Mouse (Mus musculus) forebrain, embryonic 16.5 days (tissue): Measurements from ENCODE around the gene Ccdc167. TPM values are rescaled to one million over a fixed set of nuclear protein-coding genes. Genes with fewer than 3 reads are reported as not detected.

Experiments
- ATAC-seq: fragments of 200-750 bp; cut with Nextera tagmentation; 2 replicates; pipeline ENCODE4 v1.8.0; 2017; ENCODE audit warnings: mild to moderate bottlenecking, moderate library complexity
- H3K27ac ChIP-seq: fragments of 300-500 bp; sonication (generic); 2 replicates; pipeline ENCODE4 v1.5.1; 2014; ENCODE audit warnings: low read length, control low read depth
- H3K27me3 ChIP-seq: fragments of 300-500 bp; sonication (generic); replicated peaks from 2 replicates; pipeline ENCODE4 v1.6.1; 2014; ENCODE audit warnings: low read length; ENCODE audit not compliant: control insufficient read depth, insufficient read depth
- H3K36me3 ChIP-seq: fragments of 300-500 bp; sonication (generic); 2 replicates; pipeline ENCODE4 v1.6.1; 2014; ENCODE audit not compliant: control insufficient read depth, insufficient read depth
- H3K4me1 ChIP-seq: fragments of 300-500 bp; sonication (generic); replicated peaks from 2 replicates; pipeline ENCODE4 v1.6.1; 2014; ENCODE audit warnings: low read length; ENCODE audit not compliant: control insufficient read depth, insufficient read depth
- H3K4me2 ChIP-seq: fragments of 300-500 bp; sonication (generic); 2 replicates; pipeline ENCODE4 v1.6.1; 2014; ENCODE audit warnings: mild to moderate bottlenecking, low read length, control low read depth
- H3K4me3 ChIP-seq: fragments of 300-500 bp; sonication (generic); replicated peaks from 2 replicates; pipeline ENCODE4 v1.5.1; 2014; ENCODE audit warnings: mild to moderate bottlenecking, low read length, control low read depth
- H3K9ac ChIP-seq: fragments of 300-500 bp; sonication (generic); replicated peaks from 2 replicates; pipeline ENCODE4 v1.6.1; 2014; ENCODE audit warnings: low read depth, low read length, control low read depth
- H3K9me3 ChIP-seq: fragments of 300-500 bp; sonication (generic); 2 replicates; pipeline ENCODE4 v1.6.1; 2016; ENCODE audit warnings: low read length; ENCODE audit not compliant: control insufficient read depth
- whole genome bisulfite sequencing: fragments of 180-500 bp; shearing (Covaris S2); extraction: QIAGEN DNeasy Blood & Tissue Kit; methylation state at CpG from one replicate; pipeline ENCODE4 v1.1.7; 2014; 5-methylcytosine and 5-hydroxymethylcytosine counted together
- polyA plus RNA-seq: library from polyadenylated mRNA; unstranded; fragments of >200 nt; fragmentation: Nextera tagmentation; extraction: Ambion mirVana; gene quantifications from 2 replicates; pipeline ENCODE4 v1.2.1, GENCODE M21; 2015

Gene Ccdc167
- polyA plus RNA-seq, 1 experiment from 2014 or later = 11.6 TPM

DNA sequence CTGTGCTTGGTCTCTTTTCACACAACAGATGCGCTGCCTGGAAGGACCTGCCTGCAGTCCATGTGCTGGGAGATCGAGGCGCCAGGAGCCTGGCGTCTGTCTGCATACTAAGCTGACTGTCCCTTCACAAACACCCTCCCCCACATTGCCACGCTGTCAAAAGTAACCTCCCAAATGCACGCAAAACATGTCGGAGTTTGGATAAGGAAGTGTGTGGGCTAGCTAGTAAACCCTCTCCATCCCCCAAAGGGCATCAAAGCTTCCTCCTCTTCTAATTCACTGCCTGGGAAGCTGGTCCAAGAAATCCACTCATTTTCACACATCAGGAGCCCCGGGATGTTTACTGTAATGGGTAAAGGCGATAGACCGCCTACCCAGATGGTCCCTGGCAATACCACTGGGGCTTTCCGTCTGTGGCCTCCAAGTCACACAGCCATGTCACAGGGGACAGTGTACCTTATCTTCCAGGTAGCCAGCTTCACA is 6.2 kb downstream of the Ccdc167 start:
- Histone ChIP-seq H3K27me3 (no peaks in the 10 kb centered on the region), H3K9me3 (no peaks in the 10 kb centered on the region), H3K4me2 (no peak overlapping the region), H3K4me3 (no peak overlapping the region), H3K27ac (peak overlapping the region; percentile 89), H3K4me1 (peaks cover 70% of the 10 kb centered on the region), H3K9ac (no peak overlapping the region; the same call in 1 of the 2 replicates), H3K36me3 (no peaks in the 10 kb centered on the region)
- WGBS = 41% methylated on average over 11 of the region's 11 CpGs
- ATAC-seq = peak; percentile 57

GRCm38 (mm10) chr17:29708783-29709182 is 8.1 kb downstream of the Ccdc167 start:
- no peak overlapping the region for H3K4me2 ChIP-seq
- H3K27ac ChIP-seq = no peak overlapping the region
- no peak for ATAC-seq
- no peak overlapping the region for H3K9ac ChIP-seq
- no peaks in the 10 kb centered on the region for H3K27me3 ChIP-seq
- no peak overlapping the region for H3K4me3 ChIP-seq
- no peaks in the 10 kb centered on the region for H3K9me3 ChIP-seq
- peaks cover 76% of the 10 kb centered on the region for H3K4me1 ChIP-seq
- 82% methylated on average over 5 of the region's 5 CpGs for WGBS
- H3K36me3 ChIP-seq = no peaks in the 10 kb centered on the region

GRCm38 (mm10) chr17:29706981-29707545 is 9.8 kb downstream of the Ccdc167 start:
- Histone ChIP-seq H3K27ac (peak overlapping the region; percentile 16; the same call in 1 of the 2 replicates), H3K4me3 (no peak overlapping the region), H3K9ac (0 out of 2 replicates have a peak overlapping the region, but pooled peaks have one; percentile 14), H3K4me2 (no peak overlapping the region), H3K36me3 (no peaks in the 10 kb centered on the region), H3K4me1 (peaks cover 81% of the 10 kb centered on the region), H3K27me3 (no peaks in the 10 kb centered on the region), H3K9me3 (no peaks in the 10 kb centered on the region)
- WGBS = 9% methylated on average over 5 of the region's 5 CpGs
- peak; percentile 27; the same call in 1 of the 2 replicates for ATAC-seq

- Histone ChIP-seq H3K9me3 (no peaks in the 10 kb centered on the region), H3K4me2 (no peak overlapping the region), H3K27me3 (no peaks in the 10 kb centered on the region), H3K4me1 (peaks cover 70% of the 10 kb centered on the region), H3K9ac (no peak overlapping the region), H3K4me3 (no peak overlapping the region), H3K27ac (no peak overlapping the region), H3K36me3 (no peaks in the 10 kb centered on the region)
- 81% methylated on average over 5 of the region's 5 CpGs for WGBS
- ATAC-seq = no peak
Measured at GRCm38 (mm10) chr17:29705881-29706280, 11.0 kb downstream of the Ccdc167 start.

DNA sequence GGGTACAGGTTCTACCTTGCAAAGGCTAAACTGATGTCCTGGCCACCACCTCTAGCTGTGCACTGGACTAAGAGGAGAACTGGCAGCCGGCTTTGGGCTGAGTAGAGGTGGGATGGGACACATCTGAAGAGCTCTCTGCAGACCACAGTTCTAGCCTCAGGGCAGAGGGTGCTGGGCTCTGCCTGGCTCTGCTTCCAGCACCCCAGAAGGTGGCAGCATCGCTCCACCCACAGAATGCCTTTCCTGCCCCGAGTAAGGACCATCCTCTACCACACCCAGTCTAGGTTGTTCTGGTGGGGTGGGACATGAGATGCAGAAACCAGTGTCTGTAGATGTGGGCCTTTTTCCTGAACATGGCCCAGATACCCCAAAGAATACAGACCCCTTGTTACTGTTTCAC is 12.1 kb downstream of the Ccdc167 start:
- H3K27me3 ChIP-seq = no peaks in the 10 kb centered on the region
- H3K9me3 ChIP-seq = no peaks in the 10 kb centered on the region
- H3K27ac ChIP-seq = no peak overlapping the region
- H3K4me3 ChIP-seq = no peak overlapping the region
- H3K4me1 ChIP-seq = peaks cover 59% of the 10 kb centered on the region
- no peak overlapping the region for H3K9ac ChIP-seq
- H3K36me3 ChIP-seq = peaks cover 8% of the 10 kb centered on the region
- 21% methylated on average over 3 of the region's 3 CpGs for WGBS
- no peak overlapping the region for H3K4me2 ChIP-seq
- peak; percentile 62 for ATAC-seq

DNA sequence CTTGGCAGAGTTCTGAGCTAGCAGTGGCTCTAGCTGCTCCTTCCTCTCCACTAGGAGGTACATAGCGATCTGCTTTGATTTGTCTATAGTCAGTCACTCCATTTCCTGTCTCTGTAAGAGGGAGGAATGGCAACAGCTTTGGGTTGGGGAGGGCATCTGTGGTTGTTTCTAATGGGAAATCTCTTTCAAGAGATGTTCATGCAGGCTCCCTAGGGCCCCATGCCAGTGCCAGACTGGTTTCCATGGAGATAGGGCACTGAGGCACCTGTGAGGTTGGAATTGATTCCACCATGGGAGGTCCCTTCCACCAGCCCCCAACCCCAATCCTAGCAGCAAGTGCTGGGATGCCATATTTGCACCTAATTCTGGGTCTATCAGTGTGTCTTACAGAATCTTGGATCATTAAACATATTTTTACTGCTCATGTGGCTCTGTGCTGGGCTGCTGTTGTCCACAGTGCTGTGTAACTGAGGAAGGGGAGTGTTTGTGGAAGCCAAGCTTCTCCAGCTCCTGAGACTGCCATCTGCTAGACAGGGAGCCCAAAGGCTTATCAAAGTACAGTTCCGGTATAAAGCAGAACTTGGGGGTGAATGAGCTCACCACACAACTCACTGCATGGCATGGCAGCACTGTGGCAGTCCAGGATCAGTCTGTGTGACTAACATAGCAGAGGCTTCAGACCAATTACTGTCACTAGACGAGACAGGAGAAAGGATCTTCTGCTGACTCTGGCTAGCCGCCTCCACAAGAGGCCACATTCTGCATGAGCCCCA is 13.7 kb downstream of the Ccdc167 start:
- 58% methylated on average over 4 of the region's 4 CpGs for WGBS
- Histone ChIP-seq H3K9me3 (no peaks in the 10 kb centered on the region), H3K4me3 (no peak overlapping the region), H3K4me1 (peaks cover 42% of the 10 kb centered on the region), H3K9ac (no peak overlapping the region; the same call in 1 of the 2 replicates), H3K36me3 (peaks cover 12% of the 10 kb centered on the region), H3K27ac (peak overlapping the region; percentile 49), H3K27me3 (no peaks in the 10 kb centered on the region), H3K4me2 (no peak overlapping the region)
- ATAC-seq = peak; percentile 58

- Histone ChIP-seq H3K27me3 (no peaks in the 10 kb centered on the region), H3K4me2 (no peak overlapping the region), H3K36me3 (peaks cover 24% of the 10 kb centered on the region), H3K27ac (no peak overlapping the region), H3K4me3 (no peak overlapping the region), H3K9ac (no peak overlapping the region), H3K4me1 (peaks cover 22% of the 10 kb centered on the region), H3K9me3 (no peaks in the 10 kb centered on the region)
- ATAC-seq = no peak
- 97% methylated on average over 7 of the region's 7 CpGs for WGBS
Measured at GRCm38 (mm10) chr17:29700573-29700972, 16.3 kb downstream of the Ccdc167 start.

DNA sequence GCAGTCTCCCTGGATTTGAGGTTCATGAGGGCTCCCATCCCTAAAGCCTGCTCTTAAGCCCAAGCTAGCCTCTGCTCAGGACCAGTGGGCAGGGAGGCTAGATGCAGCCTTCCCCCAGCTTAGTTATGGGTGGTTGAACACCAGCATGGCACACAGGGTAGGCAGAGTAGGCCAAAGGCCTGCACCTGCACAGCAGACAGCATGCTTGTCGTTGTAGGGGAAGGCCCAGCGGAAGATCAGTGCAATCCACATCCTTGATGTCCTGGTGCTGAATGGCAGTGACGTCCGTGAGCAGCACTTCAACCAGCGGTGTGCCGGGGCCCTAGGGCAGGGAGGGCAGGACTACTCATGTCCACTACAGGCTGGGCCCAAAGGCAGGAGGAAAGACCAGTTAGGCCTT is 18.4 kb downstream of the Ccdc167 start:
- Histone ChIP-seq H3K9ac (no peak overlapping the region), H3K4me2 (no peak overlapping the region), H3K27me3 (no peaks in the 10 kb centered on the region), H3K27ac (no peak overlapping the region), H3K4me3 (no peak overlapping the region), H3K4me1 (peaks cover 14% of the 10 kb centered on the region), H3K36me3 (peaks cover 31% of the 10 kb centered on the region), H3K9me3 (no peaks in the 10 kb centered on the region)
- 93% methylated on average over 6 of the region's 6 CpGs for WGBS
- ATAC-seq = no peak

- Histone ChIP-seq H3K9ac (no peak overlapping the region), H3K9me3 (no peaks in the 10 kb centered on the region), H3K4me1 (no peaks in the 10 kb centered on the region), H3K27ac (no peak overlapping the region), H3K4me2 (no peak overlapping the region), H3K36me3 (peaks cover 31% of the 10 kb centered on the region), H3K27me3 (no peaks in the 10 kb centered on the region), H3K4me3 (no peak overlapping the region)
- ATAC-seq = no peak
- WGBS = 96% methylated on average over 8 of the region's 8 CpGs
Measured at GRCm38 (mm10) chr17:29696940-29697339, 19.9 kb downstream of the Ccdc167 start.
